Mouse (Mus musculus) heart, embryonic 14.5 days (tissue): ENCODE measurements around the gene Slc35f2. TPM values are rescaled to one million over a fixed set of nuclear protein-coding genes. Genes with fewer than 3 reads are reported as not detected.

Experiments used
- ATAC-seq: fragments of 200-750 bp; cut with Nextera tagmentation; 2 replicates; pipeline ENCODE4 v1.8.0; 2017; ENCODE audit warnings: low read depth, moderate TSS enrichment; ENCODE audit not compliant: insufficient number of reproducible peaks, insufficient read depth, low FRiP score
- H3K27ac ChIP-seq, 2 experiments: fragments of 200-500 bp in 1 of 2; fragments of 300-500 bp in 1 of 2; sonication (generic) in 1 of 2; replicated peaks in 1 of 2; 2 replicates each; pipeline ENCODE4 v1.5.1; 2012 to 2014; ENCODE audit warnings: low read depth in 2 of 2, low read length in 2 of 2, control low read depth in 1 of 2, mild to moderate bottlenecking in 1 of 2, mixed read lengths in 1 of 2; ENCODE audit not compliant: control insufficient read depth in 1 of 2, insufficient read depth in 1 of 2
- H3K27me3 ChIP-seq: fragments of 300-500 bp; sonication (generic); 2 replicates; pipeline ENCODE4 v1.6.1; 2014; ENCODE audit warnings: mild to moderate bottlenecking, low read length, control low read depth; ENCODE audit not compliant: control insufficient read depth, insufficient read depth
- H3K36me3 ChIP-seq: fragments of 300-500 bp; sonication (generic); 2 replicates; pipeline ENCODE4 v1.6.1; 2014; ENCODE audit warnings: mild to moderate bottlenecking, control low read depth, low read length, mixed read lengths; ENCODE audit not compliant: control insufficient read depth, insufficient read depth
- H3K4me1 ChIP-seq, 2 experiments: fragments of 200-500 bp in 1 of 2; fragments of 300-500 bp in 1 of 2; sonication (generic) in 1 of 2; 2 replicates each; pipeline ENCODE4 v1.6.1; 2012 to 2014; ENCODE audit warnings: low read length in 2 of 2, control low read depth in 1 of 2, mixed read lengths in 1 of 2; ENCODE audit not compliant: control insufficient read depth in 2 of 2, insufficient read depth in 2 of 2
- H3K4me2 ChIP-seq: fragments of 300-500 bp; sonication (generic); 2 replicates; pipeline ENCODE4 v1.6.1; 2014; ENCODE audit warnings: mild to moderate bottlenecking, low read length
- H3K4me3 ChIP-seq, 2 experiments: fragments of 200-500 bp in 1 of 2; fragments of 300-500 bp in 1 of 2; sonication (generic) in 1 of 2; 2 replicates each; pipeline ENCODE4 v1.5.1; 2012 to 2014; ENCODE audit warnings: low read length in 2 of 2, mild to moderate bottlenecking in 2 of 2, control low read depth in 1 of 2, low read depth in 1 of 2, moderate library complexity in 1 of 2; ENCODE audit not compliant: control insufficient read depth in 1 of 2, insufficient read depth in 1 of 2
- H3K9ac ChIP-seq: fragments of 300-500 bp; sonication (generic); 2 replicates; pipeline ENCODE4 v1.6.1; 2014; ENCODE audit warnings: mild to moderate bottlenecking, low read length
- H3K9me3 ChIP-seq: fragments of 300-500 bp; sonication (generic); 2 replicates; pipeline ENCODE4 v1.6.1; 2016; ENCODE audit warnings: low read length, control low read depth; ENCODE audit not compliant: control insufficient read depth
- WGBS: fragments of 180-500 bp; shearing (Covaris S2); extraction: QIAGEN DNeasy Blood & Tissue Kit; methylation state at CpG from one replicate; pipeline ENCODE4 v1.1.7; 2014; 5-methylcytosine and 5-hydroxymethylcytosine counted together
- polyA plus RNA-seq: library from polyadenylated mRNA; unstranded; fragments of >200 nt; fragmentation: Nextera tagmentation; extraction: Ambion mirVana; gene quantifications from 2 replicates; pipeline ENCODE4 v1.2.1, GENCODE M21; 2014

Gene Slc35f2
- polyA plus RNA-seq, 1 experiment from 2014 or later, result 0.35 TPM

GRCm38 (mm10) chr9:53852158-53852557 is 80.8 kb downstream of the Slc35f2 start:
- no peak overlapping the region for H3K27ac ChIP-seq
- H3K4me1 ChIP-seq, result peaks cover 0 to 2% of the 10 kb centered on the region in 2 experiments; a peak in 1 of 4 replicates
- WGBS, result 47% methylated on average over 4 of the region's 4 CpGs
- H3K9me3 ChIP-seq, result no peaks in the 10 kb centered on the region
- H3K27me3 ChIP-seq, result peaks cover 3% of the 10 kb centered on the region; the same call in 1 of the 2 replicates
- H3K4me2 ChIP-seq, result no peak overlapping the region
- H3K4me3 ChIP-seq, result no peak overlapping the region
- no peak overlapping the region for H3K9ac ChIP-seq
- ATAC-seq, result no peak
- H3K36me3 ChIP-seq, result no peaks in the 10 kb centered on the region

GRCm38 (mm10) chr9:53853672-53854071 is 82.3 kb downstream of the Slc35f2 start:
- Histone ChIP-seq H3K9ac (no peak overlapping the region), H3K4me1 (peaks cover 2 to 7% of the 10 kb centered on the region in 2 experiments; a peak in 1 of 4 replicates), H3K27me3 (peaks cover 3% of the 10 kb centered on the region; the same call in 1 of the 2 replicates), H3K36me3 (no peaks in the 10 kb centered on the region), H3K4me2 (no peak overlapping the region), H3K9me3 (no peaks in the 10 kb centered on the region), H3K4me3 (no peak overlapping the region), H3K27ac (no peak overlapping the region)
- ATAC-seq, result no peak
- 78% methylated on average over 1 of the region's 1 CpGs for WGBS

- no peak overlapping the region for H3K27ac ChIP-seq
- no peak overlapping the region for H3K4me2 ChIP-seq
- no peak overlapping the region for H3K4me3 ChIP-seq
- H3K36me3 ChIP-seq, result no peaks in the 10 kb centered on the region
- H3K4me1 ChIP-seq, result peaks cover 2 to 7% of the 10 kb centered on the region in 2 experiments; a peak in 1 of 4 replicates
- 83% methylated on average over 1 of the region's 1 CpGs for WGBS
- H3K9ac ChIP-seq, result no peak overlapping the region
- peaks cover 3% of the 10 kb centered on the region; the same call in 1 of the 2 replicates for H3K27me3 ChIP-seq
- ATAC-seq, result no peak
- H3K9me3 ChIP-seq, result no peaks in the 10 kb centered on the region
These were observed 83.2 kb downstream of the Slc35f2 start for GRCm38 (mm10) chr9:53854525-53854924.

GRCm38 (mm10) chr9:53857864-53858263 is 86.5 kb downstream of the Slc35f2 start:
- H3K4me1 ChIP-seq, result 0 out of 4 replicates have a peak, but pooled peaks cover 0 to 7% of the 10 kb centered on the region in 2 experiments
- H3K27me3 ChIP-seq, result peaks cover 3% of the 10 kb centered on the region; the same call in 1 of the 2 replicates
- no peak overlapping the region for H3K9ac ChIP-seq
- 16% methylated on average over 5 of the region's 5 CpGs for WGBS
- no peak overlapping the region for H3K4me2 ChIP-seq
- H3K4me3 ChIP-seq, result no peak overlapping the region
- H3K27ac ChIP-seq, result no peak overlapping the region
- no peaks in the 10 kb centered on the region for H3K9me3 ChIP-seq
- no peaks in the 10 kb centered on the region for H3K36me3 ChIP-seq
- no peak for ATAC-seq

Other genes with a start within 250 kb of the Slc35f2 start
- gene Atm, start 234.8 kb upstream of the Slc35f2 start, polyA plus RNA-seq, result 8.8 and 10.0 TPM in 2 replicates
- gene Npat, start 234.5 kb upstream of the Slc35f2 start, polyA plus RNA-seq, result 14.1 and 14.9 TPM in 2 replicates
- gene Acat1, start 161.2 kb upstream of the Slc35f2 start, polyA plus RNA-seq, result 225 and 227 TPM in 2 replicates
- gene Cul5, start 101.5 kb upstream of the Slc35f2 start, polyA plus RNA-seq, result 35.8 and 43.3 TPM in 2 replicates
- gene Rab39, start 65.3 kb upstream of the Slc35f2 start, polyA plus RNA-seq, result 0.12 and 0.15 TPM in 2 replicates
- 131 and 193 TPM in 2 replicates for gene Sln, start 78.6 kb downstream of the Slc35f2 start, polyA plus RNA-seq
- 0.09 TPM in 1 of 2 replicates, not detected in the other for gene Elmod1, start 203.8 kb downstream of the Slc35f2 start, polyA plus RNA-seq